Mouse (Mus musculus) embryonic facial prominence, embryonic 14.5 days (tissue): ENCODE data around the gene Pgap3. TPM values are rescaled to one million over a fixed set of nuclear protein-coding genes. Genes with fewer than 3 reads are reported as not detected.

Experiments
- ATAC-seq: fragments of 200-750 bp; cut with Nextera tagmentation; 2 replicates; pipeline ENCODE4 v1.8.0; 2017; ENCODE audit warnings: low read depth, moderate number of reproducible peaks, moderate TSS enrichment
- DNase-seq: peaks from one replicate; pipeline ENCODE4 v3.0.0-alpha.2; 2015; ENCODE audit warnings: low spot score
- H3K27ac ChIP-seq: fragments of 300-500 bp; sonication (generic); replicated peaks from 2 replicates; pipeline ENCODE4 v1.5.1; 2014; ENCODE audit warnings: low read depth, mild to moderate bottlenecking, low read length, moderate library complexity
- H3K27me3 ChIP-seq: fragments of 300-500 bp; sonication (generic); replicated peaks from 2 replicates; pipeline ENCODE4 v1.6.1; 2014; ENCODE audit warnings: low read length; ENCODE audit not compliant: control insufficient read depth, insufficient read depth
- H3K36me3 ChIP-seq: fragments of 300-500 bp; sonication (generic); 2 replicates; pipeline ENCODE4 v1.6.1; 2014; ENCODE audit warnings: low read length, mixed read lengths; ENCODE audit not compliant: control insufficient read depth, insufficient read depth
- H3K4me1 ChIP-seq: fragments of 300-500 bp; sonication (generic); 2 replicates; pipeline ENCODE4 v1.6.1; 2014; ENCODE audit warnings: antibody characterized with exemption, low read length; ENCODE audit not compliant: control insufficient read depth, insufficient read depth
- H3K4me2 ChIP-seq: fragments of 300-500 bp; sonication (generic); 2 replicates; pipeline ENCODE4 v1.6.1; 2014; ENCODE audit warnings: low read depth, mild to moderate bottlenecking, low read length, moderate library complexity, mixed read lengths
- H3K4me3 ChIP-seq: fragments of 300-500 bp; sonication (generic); 2 replicates; pipeline ENCODE4 v1.5.1; 2014; ENCODE audit warnings: low read depth, mild to moderate bottlenecking, low read length
- H3K9ac ChIP-seq: fragments of 300-500 bp; sonication (generic); 2 replicates; pipeline ENCODE4 v1.6.1; 2014; ENCODE audit warnings: low read depth, mild to moderate bottlenecking, low read length, moderate library complexity, mixed read lengths
- H3K9me3 ChIP-seq: fragments of 300-500 bp; sonication (generic); 2 replicates; pipeline ENCODE4 v1.6.1; 2016; ENCODE audit warnings: low read length; ENCODE audit not compliant: control insufficient read depth
- WGBS: fragments of 180-500 bp; shearing (Covaris S2); extraction: QIAGEN DNeasy Blood & Tissue Kit; methylation state at CpG from one replicate; pipeline ENCODE4 v1.1.7; 2014; 5-methylcytosine and 5-hydroxymethylcytosine counted together
- polyA plus RNA-seq: library from polyadenylated mRNA; unstranded; fragments of >200 nt; fragmentation: Nextera tagmentation; extraction: Ambion mirVana; gene quantifications from 2 replicates; pipeline ENCODE4 v1.2.1, GENCODE M21; 2014

The Pgap3 gene
- polyA plus RNA-seq, 1 experiment from 2014 or later, result 9.3 TPM

GRCm38 (mm10) chr11:98372406-98372805, 27.9 kb downstream of the Pgap3 start:
- ATAC-seq (no peak), DNase-seq (peak; percentile 73)
- Histone ChIP-seq H3K27ac (no peak overlapping the region), H3K4me1 (0 out of 2 replicates have a peak, but pooled peaks cover 3% of the 10 kb centered on the region), H3K36me3 (peaks cover 36% of the 10 kb centered on the region), H3K9ac (no peak overlapping the region), H3K4me2 (no peak overlapping the region), H3K4me3 (no peak overlapping the region), H3K9me3 (no peaks in the 10 kb centered on the region), H3K27me3 (no peaks in the 10 kb centered on the region)
- WGBS, result 0% methylated on average over 2 of the region's 2 CpGs

GRCm38 (mm10) chr11:98371556-98372240, 28.6 kb downstream of the Pgap3 start:
- H3K4me2 ChIP-seq, result no peak overlapping the region
- peaks cover 29% of the 10 kb centered on the region for H3K36me3 ChIP-seq
- no peak overlapping the region for H3K4me3 ChIP-seq
- DNase-seq (no peak), ATAC-seq (no peak)
- H3K9me3 ChIP-seq, result no peaks in the 10 kb centered on the region
- H3K27ac ChIP-seq, result no peak overlapping the region
- H3K4me1 ChIP-seq, result 0 out of 2 replicates have a peak, but pooled peaks cover 3% of the 10 kb centered on the region
- H3K9ac ChIP-seq, result 0 out of 2 replicates have a peak overlapping the region, but pooled peaks have one; percentile 14
- WGBS, result 55% methylated on average over 4 of the region's 10 CpGs
- no peaks in the 10 kb centered on the region for H3K27me3 ChIP-seq

- 0 out of 2 replicates have a peak, but pooled peaks cover 3% of the 10 kb centered on the region for H3K4me1 ChIP-seq
- H3K4me3 ChIP-seq, result no peak overlapping the region
- no peaks in the 10 kb centered on the region for H3K9me3 ChIP-seq
- WGBS, result 58% methylated on average over 2 of the region's 2 CpGs
- H3K36me3 ChIP-seq, result peaks cover 18% of the 10 kb centered on the region
- H3K27ac ChIP-seq, result no peak overlapping the region
- DNase-seq, result no peak
- ATAC-seq, result no peak
- no peaks in the 10 kb centered on the region for H3K27me3 ChIP-seq
- no peak overlapping the region for H3K9ac ChIP-seq
- H3K4me2 ChIP-seq, result no peak overlapping the region
Measured at GRCm38 (mm10) chr11:98370588-98370987, 29.7 kb downstream of the Pgap3 start.

GRCm38 (mm10) chr11:98369337-98369736, 31.0 kb downstream of the Pgap3 start:
- 0 out of 2 replicates have a peak, but pooled peaks cover 3% of the 10 kb centered on the region for H3K4me1 ChIP-seq
- H3K9me3 ChIP-seq, result no peaks in the 10 kb centered on the region
- ATAC-seq, result no peak
- DNase-seq, result no peak
- H3K9ac ChIP-seq, result no peak overlapping the region
- H3K36me3 ChIP-seq, result peaks cover 6% of the 10 kb centered on the region; the same call in 1 of the 2 replicates
- H3K4me3 ChIP-seq, result no peak overlapping the region
- no peak overlapping the region for H3K27ac ChIP-seq
- 80% methylated on average over 6 of the region's 6 CpGs for WGBS
- no peak overlapping the region for H3K4me2 ChIP-seq
- H3K27me3 ChIP-seq, result no peaks in the 10 kb centered on the region

- Histone ChIP-seq H3K4me1 (0 out of 2 replicates have a peak, but pooled peaks cover 3% of the 10 kb centered on the region), H3K27ac (no peak overlapping the region), H3K9ac (no peak overlapping the region), H3K27me3 (no peaks in the 10 kb centered on the region), H3K9me3 (no peaks in the 10 kb centered on the region), H3K36me3 (no peaks in the 10 kb centered on the region), H3K4me2 (no peak overlapping the region), H3K4me3 (no peak overlapping the region)
- no peak for ATAC-seq
- no peak for DNase-seq
- WGBS, result 82% methylated on average over 7 of the region's 7 CpGs
Measured at GRCm38 (mm10) chr11:98367863-98368186, 32.5 kb downstream of the Pgap3 start.

GRCm38 (mm10) chr11:98367171-98367862, 33.0 kb downstream of the Pgap3 start:
- 0 out of 2 replicates have a peak, but pooled peaks cover 3% of the 10 kb centered on the region for H3K4me1 ChIP-seq
- H3K4me3 ChIP-seq, result no peak overlapping the region
- H3K27me3 ChIP-seq, result no peaks in the 10 kb centered on the region
- DNase-seq, result no peak
- no peak overlapping the region for H3K4me2 ChIP-seq
- H3K9ac ChIP-seq, result no peak overlapping the region
- ATAC-seq, result no peak
- H3K27ac ChIP-seq, result no peak overlapping the region
- no peaks in the 10 kb centered on the region for H3K9me3 ChIP-seq
- H3K36me3 ChIP-seq, result no peaks in the 10 kb centered on the region
- WGBS, result 74% methylated on average over 10 of the region's 10 CpGs

- no peaks in the 10 kb centered on the region for H3K36me3 ChIP-seq
- no peaks in the 10 kb centered on the region for H3K27me3 ChIP-seq
- H3K4me3 ChIP-seq, result no peak overlapping the region
- H3K27ac ChIP-seq, result no peak overlapping the region
- H3K4me2 ChIP-seq, result no peak overlapping the region
- no peaks in the 10 kb centered on the region; the same call in 1 of the 2 replicates for H3K4me1 ChIP-seq
- no peaks in the 10 kb centered on the region for H3K9me3 ChIP-seq
- ATAC-seq (no peak), DNase-seq (no peak)
- 76% methylated on average over 10 of the region's 10 CpGs for WGBS
- H3K9ac ChIP-seq, result no peak overlapping the region
Measured at GRCm38 (mm10) chr11:98366290-98366689, 34.0 kb downstream of the Pgap3 start.

- Histone ChIP-seq H3K9me3 (no peaks in the 10 kb centered on the region), H3K4me1 (no peaks in the 10 kb centered on the region; the same call in 1 of the 2 replicates), H3K9ac (no peak overlapping the region), H3K27me3 (no peaks in the 10 kb centered on the region), H3K36me3 (no peaks in the 10 kb centered on the region), H3K4me3 (no peak overlapping the region), H3K4me2 (no peak overlapping the region), H3K27ac (no peak overlapping the region)
- no peak for ATAC-seq
- DNase-seq, result no peak
- WGBS, result 96% methylated on average over 5 of the region's 5 CpGs
Measured at GRCm38 (mm10) chr11:98364410-98364809, 35.9 kb downstream of the Pgap3 start.
